Mouse (Mus musculus): ENCODE measurements around the gene Ppp1r3d.

- TF ChIP-seq CTCF (IDR thresholded peaks at IDR 0.05; ENCODE audit: control insufficient read depth, insufficient read depth, insufficient read length) (no peak), FOSL1 (IDR thresholded peaks at IDR 0.05; ENCODE audit: insufficient read depth, low read length, poor library complexity, severe bottlenecking) (no peak), MAX (IDR thresholded peaks at IDR 0.05) (no peak)
Observed at GRCm38 (mm10) chr2:178427181-178427580, 12.9 kb upstream of the Ppp1r3d start.

Measured in C2C12 (cell line).